8 mouse cellular contexts compared by ENCODE assay signal in the genomic region with DNA sequence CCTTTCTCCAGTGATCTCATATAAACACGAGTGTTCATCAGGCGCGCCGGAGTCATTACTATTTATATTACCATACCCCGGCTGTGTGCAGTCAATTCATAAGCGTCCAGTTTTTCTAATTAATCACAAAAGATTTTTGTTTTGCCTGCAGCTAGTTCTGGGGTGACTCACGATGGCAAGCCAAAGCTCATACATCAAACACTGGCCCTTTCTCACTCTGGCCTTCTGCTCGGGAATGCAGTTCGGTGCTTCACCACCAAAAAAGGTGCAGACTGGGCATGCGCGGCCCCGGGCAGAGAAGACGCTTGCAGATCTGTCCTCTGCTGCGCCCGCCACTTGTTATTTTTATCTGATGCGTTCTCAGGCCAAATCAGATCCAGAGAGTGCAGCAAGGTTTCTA.
A peak's percentile ranks its signal among the peaks of the same experiment; 100 is the strongest.
DNase-seq lines count a peak whose midpoint lies in the region; ATAC-seq lines count a peak whose summit lies in the region.

No protein-coding gene starts in this region.

- no peak for ATAC-seq in neural tube, embryonic 12.5 days (ENCODE audit: low FRiP score, low read depth)
- ATAC-seq in CD4-positive, CD25-positive, alpha-beta regulatory T cell, adult 4 months = no peak

- no peaks in the 10 kb centered on the region for H3K9me3 ChIP-seq in neural tube, embryonic 12.5 days

- peak; percentile 63 to 65 for DNase-seq in adrenal gland, adult 18-20 months (ENCODE audit: low spot score in 2 of 2)
- peak; percentile 84 for DNase-seq in cerebellum, adult 9-11 months
- peak; percentile 66 to 67 for DNase-seq in frontal cortex, postnatal 14 days (ENCODE audit: low spot score in 2 of 2)
- DNase-seq in kidney, adult 18-20 months = peak; percentile 6
- DNase-seq in left cerebral cortex, postnatal 14 days (ENCODE audit: low spot score in 2 of 2) = peak; percentile 84 to 90
- DNase-seq in urinary bladder, postnatal 25 days (ENCODE audit: low spot score) = peak; percentile 71

- H3K36me3 ChIP-seq in neural tube, embryonic 12.5 days = no peaks in the 10 kb centered on the region

- H3K4me1 ChIP-seq in neural tube, embryonic 12.5 days = peaks cover 11% of the 10 kb centered on the region; the same call in 1 of the 2 replicates

- intact Hi-C loops in left cerebral cortex, postnatal 14 days (cut with DNase I) = no loop called here

- no peak overlapping the region for H3K4me3 ChIP-seq in neural tube, embryonic 12.5 days

- H3K9ac ChIP-seq in neural tube, embryonic 12.5 days = no peak overlapping the region

- 44% methylated on average over 16 of the region's 16 CpGs for WGBS in neural tube, embryonic 12.5 days

- peak overlapping the region; percentile 22; the same call in 1 of the 2 replicates for H3K4me2 ChIP-seq in neural tube, embryonic 12.5 days (replicated peaks)

- no peaks in the 10 kb centered on the region for H3K27me3 ChIP-seq in neural tube, embryonic 12.5 days (replicated peaks)

- H3K27ac ChIP-seq in neural tube, embryonic 12.5 days = no peak overlapping the region

Comparison
In these comparisons a context has a peak if more than half of its experiments do, and no peak if none do; other contexts are left out.
1. DNase-seq: peak in every context shown above with its lines; median percentile 87 in left cerebral cortex, postnatal 14 days; 84 in cerebellum, adult 9-11 months; 71 in urinary bladder, postnatal 25 days; 66 in frontal cortex, postnatal 14 days; 64 in adrenal gland, adult 18-20 months; 6 in kidney, adult 18-20 months.